In the genomic region with DNA sequence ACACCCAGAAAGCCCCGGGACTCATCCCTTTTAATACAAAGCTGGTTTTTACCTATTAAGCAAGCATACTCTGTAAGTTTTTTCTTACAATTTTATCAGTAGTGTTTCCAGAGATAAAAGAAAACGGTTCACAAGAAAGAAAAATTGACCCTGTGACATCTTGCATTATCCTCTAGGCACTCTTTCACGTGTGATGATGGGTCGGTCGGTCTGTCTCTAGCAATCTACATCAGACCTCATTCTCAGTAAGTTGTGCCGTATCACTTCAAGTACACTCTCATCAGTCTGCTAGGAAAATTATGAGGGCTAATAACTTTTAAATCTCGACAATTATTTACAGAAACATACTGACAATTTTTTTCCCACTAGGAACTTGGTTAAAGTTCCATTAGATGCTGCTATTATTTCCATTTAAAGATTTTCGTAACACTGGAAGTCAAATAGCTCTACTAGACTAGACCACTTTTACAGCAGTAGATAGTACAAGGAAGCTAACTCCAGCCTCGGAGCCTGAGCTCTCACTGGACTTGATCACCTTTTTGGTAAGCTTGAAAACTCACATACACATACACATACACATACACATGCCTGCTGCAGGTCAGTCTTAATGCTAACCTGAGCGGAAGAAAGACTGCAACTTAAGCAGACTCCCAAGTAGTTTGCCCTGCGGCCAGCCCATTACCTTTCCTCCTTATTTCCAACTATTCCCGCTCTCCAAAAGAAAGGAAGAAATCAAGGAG, we compare ENCODE assay signal across 8 mouse cellular contexts. TPM values are rescaled to one million over a fixed set of nuclear protein-coding genes. Genes with fewer than 3 reads are reported as not detected.
DNase-seq lines count a peak whose midpoint lies in the region; ATAC-seq and TF ChIP-seq lines count a peak whose summit lies in the region.

No protein-coding gene starts in this region.

- peaks cover 11% of the 10 kb centered on the region for H3K36me3 ChIP-seq in hindbrain, embryonic 15.5 days

- no peak for ATAC-seq in hindbrain, embryonic 15.5 days (ENCODE audit: low FRiP score, low read depth)
- peak; percentile 16; the same call in 1 of the 2 replicates for ATAC-seq in megakaryocyte, adult 5-6 weeks (ENCODE audit: poor library complexity, severe bottlenecking)

- 10% methylated on average over 12 of the region's 12 CpGs for WGBS in lung, adult 2 months
- 15% methylated on average over 12 of the region's 12 CpGs for WGBS in hindbrain, embryonic 15.5 days

- peaks cover 2% of the 10 kb centered on the region for H3K4me1 ChIP-seq in lung, adult 2 months (ENCODE audit: control insufficient read depth, insufficient read depth, low read length)
- H3K4me1 ChIP-seq in hindbrain, embryonic 15.5 days (replicated peaks) = peaks cover 25% of the 10 kb centered on the region

- no peaks in the 10 kb centered on the region for H3K9me3 ChIP-seq in hindbrain, embryonic 15.5 days

- TF ChIP-seq POLR2A in lung, adult 2 months (IDR thresholded peaks at IDR 0.05; ENCODE audit: borderline replicate concordance, extremely low read depth, low read depth, low read length) = no peak

- H3K4me2 ChIP-seq in hindbrain, embryonic 15.5 days = peak overlapping the region; percentile 93

- H3K9ac ChIP-seq in hindbrain, embryonic 15.5 days = peak overlapping the region; percentile 81

- DNase-seq in lung, adult 2 months = no peak
- DNase-seq in lung, adult 18-20 months = no peak
- peak; percentile 25 for DNase-seq in c-Kit-positive CD71-positive TER-119-positive erythroid progenitor cells, embryonic 14.5 days (ENCODE audit: low spot score)
- no peak for DNase-seq in layer of hippocampus, postnatal 25 days (ENCODE audit: extremely low spot score in 1 of 2, low spot score in 1 of 2)
- DNase-seq in layer of hippocampus, postnatal 10 days (ENCODE audit: low spot score in 2 of 2) = no peak
- DNase-seq in gastrocnemius, adult 18-20 months (ENCODE audit: low spot score) = no peak

- H3K27me3 ChIP-seq in hindbrain, embryonic 15.5 days = no peaks in the 10 kb centered on the region

- no peak overlapping the region for H3K27ac ChIP-seq in hindbrain, embryonic 15.5 days (replicated peaks)

- no peak for TF ChIP-seq CTCF in lung, adult 2 months (IDR thresholded peaks at IDR 0.05; ENCODE audit: insufficient read depth, low read length)

- H3K4me3 ChIP-seq in lung, adult 2 months (replicated peaks; ENCODE audit: extremely low read depth, low read depth, low read length) = peak overlapping the region; percentile 60
- H3K4me3 ChIP-seq in hindbrain, embryonic 15.5 days = peak overlapping the region; percentile 76

RNA-seq across cellular contexts. Expression of a gene that starts 1.0 kb away (rescaled TPM):
- 5.8 and 8.6 TPM in 2 replicates for polyA plus RNA-seq in lung, adult 2 months (2012; rRNA removed)
- 36.3 and 37.1 TPM in 2 replicates for polyA plus RNA-seq in hindbrain, embryonic 15.5 days (2015; fragmentation: Nextera tagmentation; extraction: Ambion mirVana)
- total RNA-seq in megakaryocyte, adult 5-6 weeks (2015) = 40.7 and 51.8 TPM in 2 replicates
- 37.1 and 37.2 TPM in 2 replicates for total RNA-seq in megakaryocyte, adult 5-6 weeks (2017)
- total RNA-seq in layer of hippocampus, postnatal 25 days (2021) = 10 to 100 TPM; 23.1 to 27.6 TPM
- 10 to 100 TPM; 26.4 to 27.8 TPM for total RNA-seq in layer of hippocampus, postnatal 10 days (2021)
- 10 to 100 TPM; 11.1 to 11.6 TPM for total RNA-seq in gastrocnemius, adult 18-20 months (2021)
